Mouse (Mus musculus) adrenal gland (tissue): ENCODE measurements around the gene Mapkap1.

Experiments
- intact Hi-C: fragments of 180-260 bp; cut with DNase I; formaldehyde crosslinking; loops from one replicate; pipeline ENCODE4 v1.15.1; 2025

The Mapkap1 gene

GRCm38 (mm10) chr2:34566601-34567000, 160.0 kb downstream of the Mapkap1 start:
- intact Hi-C loops, result loop anchor here (5.0 kb wide), 1 partner anchor 34 kb away; no protein-coding TSS in a partner anchor

DNA sequence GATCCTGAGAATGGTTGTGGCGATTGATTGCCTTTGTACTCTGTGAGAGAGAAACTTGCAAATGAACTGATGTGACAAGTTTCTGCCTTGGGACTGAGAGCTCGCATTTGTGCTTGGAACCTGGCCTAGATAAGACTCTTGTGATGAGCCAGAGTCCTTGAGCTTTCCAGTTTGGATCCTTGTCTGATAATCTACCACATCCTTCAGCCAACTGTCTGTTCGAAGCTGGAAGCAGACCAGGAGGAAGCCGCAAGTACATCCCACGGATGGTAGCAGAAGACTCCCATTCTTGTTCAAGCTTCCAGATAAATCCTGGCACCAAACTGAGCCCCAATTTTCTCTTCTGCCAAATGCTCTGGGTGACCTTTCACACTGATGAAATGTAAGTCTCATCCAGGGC, 162.6 kb downstream of the Mapkap1 start:
- intact Hi-C loops, result loop anchor here (5.0 kb wide), 1 partner anchor 37 kb away; no protein-coding TSS in a partner anchor

- intact Hi-C loops, result no loop called here
Observed at GRCm38 (mm10) chr2:34570378-34570777, 163.8 kb downstream of the Mapkap1 start.

- intact Hi-C loops, result no loop called here
Observed at GRCm38 (mm10) chr2:34571096-34571495, 164.5 kb downstream of the Mapkap1 start.

- intact Hi-C loops, result no loop called here
Observed at GRCm38 (mm10) chr2:34573073-34573472, 166.5 kb downstream of the Mapkap1 start.

DNA sequence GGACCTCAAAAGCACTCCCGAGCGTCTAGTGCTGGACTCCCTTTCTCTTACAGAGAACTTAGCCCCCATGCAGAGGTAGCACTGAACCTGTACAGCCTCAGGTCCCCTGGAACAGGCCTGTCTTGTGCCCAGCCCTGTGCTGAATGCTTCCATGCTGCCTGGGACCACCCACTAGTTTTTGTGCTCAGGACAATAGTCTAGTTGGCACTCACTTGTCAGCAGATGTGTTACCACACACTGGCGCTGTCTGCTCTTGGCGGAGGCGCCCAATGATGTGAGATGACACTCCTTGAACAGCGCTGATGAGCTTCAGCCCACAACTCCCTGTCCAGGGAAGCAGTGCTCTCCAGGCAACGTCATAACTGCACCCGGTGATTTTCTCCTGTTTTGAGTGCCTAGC, 182.0 kb downstream of the Mapkap1 start:
- intact Hi-C loops, result no loop called here

- intact Hi-C loops, result no loop called here
Observed at GRCm38 (mm10) chr2:34591721-34592360, 185.3 kb downstream of the Mapkap1 start.

DNA sequence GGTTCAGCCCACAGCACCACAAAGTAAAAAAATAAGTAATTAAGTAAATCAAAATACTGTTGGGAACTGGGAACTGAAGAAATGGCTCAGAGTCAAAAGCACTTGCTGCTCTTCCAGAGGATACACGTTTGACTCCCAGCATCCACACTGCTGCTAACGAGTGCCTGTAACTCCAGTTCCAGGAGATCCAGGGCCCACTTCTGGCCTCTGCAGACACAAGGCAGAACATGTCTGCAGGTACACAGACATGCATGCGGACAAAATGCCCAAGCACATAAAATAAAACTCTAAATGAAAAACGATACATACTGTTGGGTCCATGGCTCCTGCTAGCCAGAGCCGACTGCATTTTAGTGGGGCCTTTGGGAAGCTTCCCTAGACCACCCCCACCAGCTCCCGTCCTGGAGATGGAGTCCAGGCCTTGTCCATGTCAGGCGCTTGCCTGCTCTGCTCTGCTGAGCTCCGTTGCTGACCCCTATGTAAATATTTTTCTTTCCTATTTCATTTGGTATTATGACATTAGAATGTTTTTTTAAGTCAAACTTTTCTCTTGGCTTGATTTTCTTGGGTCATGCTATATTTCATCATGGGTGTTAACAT, 185.9 kb downstream of the Mapkap1 start:
- intact Hi-C loops, result no loop called here

GRCm38 (mm10) chr2:34594001-34594400, 187.4 kb downstream of the Mapkap1 start:
- intact Hi-C loops, result no loop called here

- intact Hi-C loops, result no loop called here
Observed at GRCm38 (mm10) chr2:34599606-34600255, 193.2 kb downstream of the Mapkap1 start.

DNA sequence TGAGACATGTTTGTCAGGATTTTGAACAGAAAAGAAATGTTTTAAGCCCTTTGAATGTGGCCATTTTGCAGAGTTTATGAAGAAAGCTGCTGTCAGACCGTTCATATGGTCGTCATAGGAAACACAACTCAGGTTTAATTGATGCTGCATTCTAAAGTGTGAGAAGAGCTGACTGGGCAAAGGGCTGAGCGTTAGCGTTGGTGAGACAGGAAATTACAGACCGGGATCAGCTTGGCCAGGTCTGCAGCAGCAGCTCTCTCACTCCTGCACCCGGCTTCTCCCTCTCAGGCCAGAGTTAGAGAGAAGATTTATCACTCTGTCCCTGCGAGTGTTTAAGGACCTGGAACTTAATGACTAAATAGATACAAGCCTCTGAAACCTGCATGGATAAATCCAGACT, 194.2 kb downstream of the Mapkap1 start:
- intact Hi-C loops, result no loop called here

DNA sequence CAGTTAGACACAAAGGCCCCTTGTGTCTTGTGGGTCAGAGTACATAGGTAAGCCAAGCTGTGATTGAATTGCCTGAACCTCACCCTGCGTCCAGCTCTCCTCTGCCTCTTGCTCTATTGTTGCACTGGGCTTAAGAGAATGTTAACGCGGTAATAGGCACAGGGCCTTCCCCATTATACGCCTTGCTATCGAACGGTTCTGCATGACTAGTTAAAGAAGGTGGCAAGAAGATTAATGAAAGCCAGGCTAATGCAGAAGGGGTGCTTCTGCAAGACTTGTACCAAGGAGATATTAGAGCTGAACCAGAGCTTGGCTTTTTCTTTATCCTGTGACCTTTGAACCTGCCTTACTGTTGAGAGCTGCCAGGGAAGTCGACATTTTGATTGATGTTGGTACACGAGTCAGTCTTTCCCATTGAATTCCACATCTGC, 195.6 kb downstream of the Mapkap1 start:
- intact Hi-C loops, result no loop called here

- intact Hi-C loops, result no loop called here
Observed at GRCm38 (mm10) chr2:34602896-34603295, 196.3 kb downstream of the Mapkap1 start.

DNA sequence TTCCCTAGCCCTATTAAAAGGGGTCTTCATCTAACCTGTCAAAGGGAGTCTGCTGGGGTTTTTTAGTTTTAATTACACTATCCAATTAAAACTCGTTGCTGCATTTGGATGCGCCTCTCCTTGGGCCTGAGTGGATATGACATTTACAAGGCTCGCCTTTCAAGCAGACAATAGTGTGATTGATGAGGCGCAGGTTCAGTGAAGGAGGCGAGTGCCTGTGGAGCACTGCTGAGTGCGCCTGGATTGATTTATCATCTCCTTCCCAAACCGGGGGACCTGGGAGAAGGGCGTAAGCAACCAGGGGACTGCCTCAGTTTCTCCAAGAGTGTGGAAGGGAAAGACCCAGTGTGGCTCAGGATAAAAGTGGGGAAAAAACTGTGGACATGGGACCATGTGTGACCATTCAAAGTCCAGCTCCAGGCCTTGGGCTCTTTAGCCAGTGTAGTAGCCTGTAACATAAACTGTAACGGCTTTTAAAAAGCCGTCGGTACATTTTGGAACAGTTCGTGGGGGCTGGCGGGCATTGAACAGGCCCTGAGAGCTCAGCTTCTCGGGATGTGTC, 197.2 kb downstream of the Mapkap1 start:
- intact Hi-C loops, result no loop called here

GRCm38 (mm10) chr2:34605040-34605439, 198.5 kb downstream of the Mapkap1 start:
- intact Hi-C loops, result no loop called here

- intact Hi-C loops, result no loop called here
Observed at GRCm38 (mm10) chr2:34608917-34609316, 202.3 kb downstream of the Mapkap1 start.

DNA sequence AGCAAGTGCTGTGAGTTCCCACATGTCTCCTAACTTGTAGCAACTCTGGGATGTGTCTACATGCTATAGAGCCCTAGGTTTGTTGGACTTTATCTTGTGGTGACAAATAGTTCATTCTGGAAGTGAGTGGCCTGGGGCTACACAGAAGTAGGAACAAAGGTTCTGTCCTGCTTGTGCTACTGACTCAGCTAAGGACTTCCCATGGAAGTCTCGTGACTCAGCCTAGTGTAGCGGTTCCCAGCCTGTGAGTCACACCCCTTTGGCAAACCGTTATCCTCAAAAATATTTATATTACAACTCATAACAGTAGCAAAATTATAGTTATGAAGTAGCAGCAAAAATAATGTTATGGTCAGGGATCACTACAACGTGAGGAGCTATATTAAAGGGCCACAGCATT, 202.9 kb downstream of the Mapkap1 start:
- intact Hi-C loops, result no loop called here

DNA sequence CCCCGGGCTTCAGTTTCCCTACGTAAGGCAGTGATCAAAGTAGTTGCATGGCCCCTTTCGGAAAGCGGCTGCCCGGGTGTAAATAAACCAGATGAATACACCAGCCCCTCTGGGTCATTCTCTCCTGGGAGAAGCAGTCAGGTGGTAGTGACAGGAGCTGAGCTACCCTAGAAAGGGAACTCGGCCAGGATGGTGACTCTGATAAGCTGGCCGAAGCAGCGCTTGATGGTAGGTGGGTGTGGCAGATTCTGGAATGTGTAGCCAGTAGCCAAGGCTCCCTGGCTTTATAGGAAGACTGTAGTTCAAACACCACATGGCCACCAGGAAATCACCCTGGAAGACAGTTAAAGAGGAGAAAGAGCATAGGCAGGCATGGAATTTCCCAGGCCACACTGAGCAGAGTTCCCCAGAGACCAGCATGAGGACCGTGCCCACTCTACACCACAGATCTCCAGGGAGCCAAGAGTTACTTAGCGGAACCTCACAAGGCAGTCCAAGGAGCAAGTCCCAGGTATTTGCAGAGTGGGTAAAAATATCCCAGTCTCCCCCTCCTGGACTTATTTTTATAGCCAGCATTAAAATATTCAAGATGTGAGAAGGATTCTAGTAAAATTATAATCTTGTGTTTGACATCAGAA, 214.3 kb downstream of the Mapkap1 start:
- intact Hi-C loops, result loop anchor here (5.0 kb wide), 1 partner anchor 84 kb away; no protein-coding TSS in a partner anchor

- intact Hi-C loops, result loop anchor here (5.0 kb wide), 1 partner anchor 84 kb away; no protein-coding TSS in a partner anchor
Observed at GRCm38 (mm10) chr2:34621485-34621884, 214.9 kb downstream of the Mapkap1 start.

DNA sequence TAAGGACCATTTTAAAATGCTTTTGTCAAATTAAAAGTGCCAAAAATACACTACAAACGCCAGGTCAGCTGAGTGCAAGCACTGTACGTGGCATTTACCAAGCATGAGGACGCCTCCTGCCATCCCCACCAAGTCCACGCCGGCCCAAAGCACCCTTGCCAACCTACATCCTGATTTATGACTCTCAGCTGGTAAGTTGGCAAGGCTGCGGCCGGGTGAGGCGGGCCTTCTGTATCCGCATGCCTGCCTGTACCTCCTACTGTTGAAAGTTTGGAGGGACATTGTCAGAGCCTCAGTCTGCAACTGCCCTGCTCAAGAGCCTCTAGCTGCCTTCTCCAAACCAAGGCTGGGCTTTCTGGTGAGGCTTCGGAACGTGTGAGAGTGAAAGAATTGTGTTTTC, 215.9 kb downstream of the Mapkap1 start:
- intact Hi-C loops, result loop anchor here (5.0 kb wide), 1 partner anchor 85 kb away; no protein-coding TSS in a partner anchor

DNA sequence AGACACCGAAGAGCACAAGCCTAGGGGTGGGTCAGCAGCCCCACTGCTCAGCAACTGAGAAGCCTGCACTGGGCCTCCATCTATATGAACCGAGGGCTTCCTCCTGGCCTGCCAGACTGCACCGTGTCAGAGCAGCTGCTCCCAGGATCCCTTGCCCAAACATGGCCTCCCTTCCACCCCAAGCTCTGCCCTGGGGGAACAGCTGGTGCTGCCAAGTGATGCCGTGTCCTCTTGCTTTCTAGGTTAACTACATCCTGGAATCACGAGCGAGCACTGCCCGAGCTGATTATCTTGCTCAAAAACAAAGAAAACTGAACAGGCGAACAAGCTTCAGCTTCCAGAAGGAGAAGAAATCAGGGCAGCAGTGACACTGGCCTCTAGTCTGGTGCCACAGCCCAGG, 216.6 kb downstream of the Mapkap1 start:
- intact Hi-C loops, result loop anchor here (5.0 kb wide), 1 partner anchor 86 kb away; no protein-coding TSS in a partner anchor
